Mouse (Mus musculus): Measurements from ENCODE around the gene Sfrp4.
"Not testable (repeated sequence)": the region's sequence is repeated elsewhere in the genome, so short reads cannot be mapped to it uniquely, and the experiment has no call there.

The Sfrp4 gene

GRCm38 (mm10) chr13:19622573-19623227 is at the start of gene Sfrp4:
Sfrp4 (plus strand) TSS chr13:19623104.
- DNase-seq (ENCODE audit: extremely low read depth, low read depth) = no peak

GRCm38 (mm10) chr13:19574723-19575122 is 48.2 kb upstream of the Sfrp4 start:
- not testable (repeated sequence) for DNase-seq (ENCODE audit: extremely low read depth, low read depth)

GRCm38 (mm10) chr13:19575947-19576346 is 47.0 kb upstream of the Sfrp4 start:
- no peak for DNase-seq (ENCODE audit: extremely low read depth, low read depth)

DNA sequence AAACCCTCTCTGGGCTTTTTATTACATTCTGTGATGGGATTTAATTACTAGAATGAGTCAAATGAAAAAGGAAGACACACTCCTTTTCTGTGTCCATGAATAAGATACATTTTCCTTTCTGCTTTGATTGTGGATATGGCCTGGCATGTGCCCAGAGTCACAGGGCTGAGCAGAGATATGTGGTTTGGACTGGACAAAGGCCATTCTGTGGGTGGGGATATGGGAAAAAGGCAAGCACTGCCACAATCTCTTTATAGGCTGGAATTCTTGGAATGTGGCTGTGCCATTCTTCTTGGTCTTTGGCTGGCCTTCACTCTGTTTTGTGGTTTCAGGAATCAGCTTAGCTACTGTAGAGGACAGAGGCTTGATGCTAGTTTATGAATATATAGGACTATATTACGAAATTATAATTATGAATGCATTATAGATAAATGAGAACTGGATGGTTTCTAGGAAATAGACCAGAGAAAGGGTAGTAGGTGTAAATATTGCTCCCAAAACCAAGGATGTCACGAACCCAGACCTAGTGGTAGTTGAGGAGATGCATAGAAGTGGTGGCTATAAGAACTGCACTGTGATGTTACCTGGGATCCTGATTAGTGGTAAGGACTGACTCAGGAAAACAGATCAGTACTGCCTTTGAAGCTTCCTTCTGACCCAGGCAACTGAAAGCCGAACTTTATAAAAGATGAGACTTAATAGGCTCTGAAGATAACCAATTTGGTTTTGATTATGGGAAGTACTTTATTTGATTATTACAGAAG is 31.7 kb upstream of the Sfrp4 start:
- DNase-seq (ENCODE audit: extremely low read depth, low read depth) = no peak

DNA sequence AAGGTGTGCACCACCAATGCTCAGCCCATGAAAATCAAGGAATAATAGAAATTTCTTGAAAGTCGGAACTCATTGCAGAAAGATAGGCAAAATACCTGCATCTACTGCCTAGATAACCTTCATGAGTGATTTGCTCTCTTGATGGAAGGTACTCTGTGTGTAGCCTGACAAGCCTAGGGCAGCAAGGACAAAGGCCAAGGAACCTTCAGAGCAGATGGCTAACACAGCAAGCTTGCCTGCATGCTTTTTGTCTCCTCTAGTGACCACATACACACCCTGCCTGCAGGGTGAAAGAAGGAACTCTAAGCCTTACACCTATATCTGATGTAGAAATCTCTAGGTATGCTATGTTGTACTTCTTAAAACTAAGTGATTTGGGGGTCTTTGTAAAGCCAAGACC is 27.8 kb upstream of the Sfrp4 start:
- no peak for DNase-seq (ENCODE audit: extremely low read depth, low read depth)

DNA sequence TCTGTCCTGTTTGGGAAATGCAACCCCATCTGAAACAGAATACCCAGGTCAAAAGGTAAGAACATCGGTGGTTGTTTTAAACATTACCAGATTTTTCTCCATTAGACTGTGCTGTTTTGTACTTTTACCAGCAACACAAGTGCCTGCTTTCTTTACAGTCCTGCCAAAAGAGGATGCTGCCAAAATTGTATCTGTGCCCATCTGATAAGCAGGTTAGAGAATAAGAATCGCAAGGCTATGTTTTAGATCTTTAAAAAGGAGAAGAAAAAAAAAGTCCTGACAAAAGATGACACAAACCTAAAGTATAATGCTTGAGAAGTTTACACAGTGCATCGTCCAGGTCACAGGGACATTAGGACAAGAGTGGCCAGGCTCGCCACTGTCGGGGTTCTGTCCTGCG is 23.7 kb upstream of the Sfrp4 start:
- no peak for DNase-seq (ENCODE audit: extremely low read depth, low read depth)

GRCm38 (mm10) chr13:19602531-19602930 is 20.4 kb upstream of the Sfrp4 start:
- no peak for DNase-seq (ENCODE audit: extremely low read depth, low read depth)

DNA sequence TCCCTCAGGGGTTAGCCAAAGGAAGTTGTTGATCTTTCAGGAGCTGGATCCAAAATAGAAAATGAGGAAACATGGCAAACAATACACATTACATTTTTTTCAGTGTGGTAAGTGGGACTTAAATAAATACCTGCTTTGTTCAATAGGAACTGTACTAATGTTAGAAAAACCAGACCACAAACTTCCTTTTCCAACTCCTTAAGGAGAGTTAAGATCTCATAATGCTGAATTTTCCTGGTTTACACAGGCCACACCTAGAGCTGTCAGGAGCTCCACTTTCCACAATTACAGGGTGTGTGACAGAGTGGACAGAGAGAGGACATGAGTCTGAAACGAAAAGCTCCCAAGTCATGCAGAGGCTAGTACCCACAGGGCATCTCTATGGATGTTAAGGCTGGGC is 19.2 kb upstream of the Sfrp4 start:
- DNase-seq (ENCODE audit: extremely low read depth, low read depth) = no peak

GRCm38 (mm10) chr13:19604916-19605315 is 18.0 kb upstream of the Sfrp4 start:
- no peak for DNase-seq (ENCODE audit: extremely low read depth, low read depth)

DNA sequence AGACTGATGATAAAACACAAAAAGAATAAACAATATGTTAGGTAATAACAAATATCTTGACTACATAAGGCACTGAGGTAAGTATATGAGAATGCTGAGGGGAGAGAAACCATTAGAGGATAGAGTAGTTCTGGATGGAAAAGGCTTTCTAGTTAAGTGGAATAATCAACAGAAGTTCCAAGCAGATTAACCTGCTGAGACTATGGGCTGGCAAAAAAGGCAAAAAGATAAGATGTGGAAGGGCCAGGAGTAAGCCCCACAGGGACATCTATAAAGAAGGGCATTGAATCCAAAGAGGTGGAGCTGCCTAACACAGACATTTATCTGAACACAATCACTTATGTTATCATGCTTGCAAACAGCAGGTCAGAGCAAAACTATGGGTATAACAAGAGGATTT is 14.8 kb upstream of the Sfrp4 start:
- no peak for DNase-seq (ENCODE audit: extremely low read depth, low read depth)

DNA sequence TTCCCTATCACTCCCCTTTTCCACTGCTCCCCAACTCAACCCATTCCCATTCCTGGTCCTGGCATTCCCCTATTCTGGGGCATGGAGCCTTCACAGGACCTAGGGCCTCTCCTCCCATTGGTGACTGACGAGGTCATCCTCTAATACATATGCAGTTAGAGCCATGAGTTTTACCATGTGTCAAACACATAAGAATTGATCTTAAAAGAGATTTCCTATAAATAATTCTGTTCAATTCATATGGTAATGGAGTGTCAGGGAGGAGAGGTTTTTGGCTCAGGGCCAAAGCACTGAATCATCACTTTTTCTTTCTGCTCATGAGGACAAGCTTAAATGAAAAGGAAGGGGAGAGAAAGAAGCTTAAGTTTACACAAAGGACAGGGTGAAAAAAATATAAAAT is 10.6 kb upstream of the Sfrp4 start:
- DNase-seq (ENCODE audit: extremely low read depth, low read depth) = no peak

DNA sequence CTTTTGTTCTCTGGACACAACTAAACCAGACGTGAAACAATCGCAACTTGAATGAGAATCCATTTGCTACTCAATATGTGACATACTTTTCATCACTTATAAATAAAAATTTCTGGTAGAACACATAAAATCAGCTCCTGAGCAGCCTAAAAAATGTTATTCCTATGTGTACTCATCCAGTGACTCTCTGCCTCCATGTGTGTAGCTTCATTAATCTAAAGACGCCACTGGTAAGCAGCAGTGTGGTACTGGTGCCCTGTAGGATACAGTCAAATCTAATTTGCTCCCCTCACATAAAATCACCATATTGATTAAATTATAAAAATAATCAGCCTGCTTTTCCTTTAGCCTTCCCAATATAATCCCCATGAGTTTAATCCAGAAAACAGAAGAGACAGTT is 9.9 kb upstream of the Sfrp4 start:
- no peak for DNase-seq (ENCODE audit: extremely low read depth, low read depth)

- DNase-seq (ENCODE audit: extremely low read depth, low read depth) = no peak
Observed at GRCm38 (mm10) chr13:19613426-19613825, 9.5 kb upstream of the Sfrp4 start.

DNA sequence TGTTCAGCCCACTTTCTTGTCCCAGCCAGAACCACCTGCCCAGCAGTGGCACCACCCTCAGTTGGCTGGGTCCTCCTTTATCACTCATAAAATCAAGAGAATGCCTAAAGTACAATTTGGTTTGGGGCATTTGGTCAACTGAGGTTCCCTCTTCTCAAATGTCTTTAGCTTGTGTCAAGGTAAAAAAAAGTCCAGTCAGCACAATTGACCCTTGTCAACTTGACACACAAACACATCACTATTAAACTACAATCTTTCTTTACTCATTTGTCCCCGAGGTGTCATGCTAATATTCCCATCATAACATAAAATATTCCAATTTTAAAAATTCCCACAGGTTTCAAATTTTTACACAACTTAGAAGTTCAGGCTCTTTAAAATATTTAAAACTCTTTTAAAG is 8.6 kb upstream of the Sfrp4 start:
- no peak for DNase-seq (ENCODE audit: extremely low read depth, low read depth)

GRCm38 (mm10) chr13:19618081-19618480 is 4.8 kb upstream of the Sfrp4 start:
- no peak for DNase-seq (ENCODE audit: extremely low read depth, low read depth)

- no peak for DNase-seq (ENCODE audit: extremely low read depth, low read depth)
Observed at GRCm38 (mm10) chr13:19618841-19619215, 4.1 kb upstream of the Sfrp4 start.

DNA sequence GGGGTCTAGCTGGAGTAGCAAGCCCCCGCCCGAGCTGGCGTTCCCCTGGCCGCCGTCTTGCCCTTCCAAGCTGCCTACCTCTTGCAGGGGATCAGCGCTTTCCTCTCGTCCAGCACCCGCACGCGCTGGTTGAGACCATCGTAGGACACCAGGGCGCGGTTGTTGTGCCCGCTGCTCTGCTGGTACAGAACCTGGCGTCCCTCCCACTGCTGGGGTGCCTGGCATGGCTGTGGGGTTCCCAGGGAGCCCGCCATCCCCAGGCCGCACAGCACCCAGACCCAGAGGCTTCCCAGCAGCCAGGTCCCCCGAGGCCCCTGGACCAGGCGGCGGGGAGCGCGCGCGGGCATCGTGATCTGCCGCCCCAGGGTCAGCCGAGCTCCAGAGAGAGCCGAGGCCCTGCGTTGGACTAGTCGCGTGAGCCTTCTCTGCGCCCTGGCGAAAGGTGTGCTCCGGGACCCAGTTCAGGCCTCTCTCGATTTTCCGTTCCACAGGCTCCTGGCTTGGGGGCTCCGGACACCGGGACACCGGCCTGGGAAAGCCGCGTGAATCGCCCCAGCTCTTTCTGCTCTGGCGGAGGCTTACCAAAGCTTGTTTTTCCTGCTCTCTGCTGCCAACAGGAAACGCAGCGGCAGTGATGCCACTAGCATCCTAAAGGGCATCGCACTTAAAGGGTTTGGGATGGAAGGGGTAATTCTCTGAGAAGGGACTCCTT is 3.5 kb upstream of the Sfrp4 start, which contains the start of gene Epdr1:
Epdr1 (minus strand) TSS at position 712 of the 712 bp plus-strand sequence.
- DNase-seq (ENCODE audit: extremely low read depth, low read depth) = no peak

DNA sequence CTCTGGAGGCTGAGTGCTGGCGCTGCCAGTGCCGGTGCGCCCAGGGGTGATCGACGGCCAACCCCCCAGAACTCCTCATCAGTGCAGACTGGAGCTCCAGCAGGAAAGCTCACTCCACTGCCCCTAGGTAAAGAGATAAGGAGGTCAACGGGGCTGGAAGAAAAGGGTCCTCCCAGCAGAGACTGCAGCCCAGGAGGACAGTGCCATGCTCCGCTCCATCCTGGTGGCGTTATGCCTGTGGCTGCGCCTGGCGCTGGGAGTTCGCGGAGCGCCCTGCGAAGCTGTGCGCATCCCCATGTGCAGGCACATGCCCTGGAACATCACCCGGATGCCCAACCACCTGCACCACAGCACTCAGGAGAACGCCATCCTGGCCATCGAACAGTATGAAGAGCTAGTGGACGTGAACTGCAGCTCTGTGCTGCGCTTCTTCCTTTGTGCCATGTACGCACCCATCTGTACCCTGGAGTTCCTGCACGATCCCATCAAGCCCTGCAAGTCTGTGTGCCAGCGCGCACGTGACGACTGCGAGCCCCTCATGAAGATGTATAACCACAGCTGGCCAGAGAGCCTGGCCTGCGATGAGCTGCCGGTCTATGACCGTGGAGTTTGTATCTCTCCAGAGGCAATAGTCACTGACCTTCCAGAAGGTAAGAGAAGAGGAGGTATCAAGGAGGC is 463 bp downstream of the Sfrp4 start:
- DNase-seq (ENCODE audit: extremely low read depth, low read depth) = no peak

- DNase-seq (ENCODE audit: extremely low read depth, low read depth) = no peak
Observed at GRCm38 (mm10) chr13:19624632-19625320, 1.9 kb downstream of the Sfrp4 start.

DNA sequence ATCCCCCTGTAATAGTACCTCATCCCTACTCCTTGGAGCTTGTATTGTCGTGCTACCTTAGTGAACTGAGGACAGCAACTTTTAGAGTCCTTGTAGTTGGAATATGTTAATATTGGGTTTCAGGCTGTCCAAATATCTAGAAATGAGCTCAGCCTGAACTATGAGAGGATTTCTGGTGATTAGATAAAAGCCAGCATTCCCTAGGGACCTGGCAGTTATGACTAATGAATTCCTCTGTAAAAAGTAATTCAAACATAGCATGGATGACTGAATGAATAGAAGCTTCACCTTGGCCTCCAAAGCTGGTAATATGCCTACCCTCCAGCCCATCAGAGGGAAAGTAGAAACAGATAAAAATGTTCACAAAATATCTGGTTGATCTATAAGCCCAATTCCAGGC is 3.6 kb downstream of the Sfrp4 start:
- no peak for DNase-seq (ENCODE audit: extremely low read depth, low read depth)

All from MEL-GATA-1-ER (cell line).